Mouse (Mus musculus): Measurements from ENCODE around the gene Phf12. TPM values are rescaled to one million over a fixed set of nuclear protein-coding genes. Genes with fewer than 3 reads are reported as not detected.
"Not testable (repeated sequence)": the region's sequence is repeated elsewhere in the genome, so short reads cannot be mapped to it uniquely, and the experiment has no call there.

The Phf12 gene
- total RNA-seq, 1 experiment from 2014 or later: 43.9 TPM

- no peak for ATAC-seq (replicated peaks; ENCODE audit: insufficient number of reproducible peaks, low FRiP score, low TSS enrichment, poor library complexity, severe bottlenecking)
Measured at GRCm38 (mm10) chr11:78006446-78006845, 23.9 kb downstream of the Phf12 start.

GRCm38 (mm10) chr11:78019676-78020075 lies 37.1 kb downstream of the Phf12 start:
- ATAC-seq (replicated peaks; ENCODE audit: insufficient number of reproducible peaks, low FRiP score, low TSS enrichment, poor library complexity, severe bottlenecking): peak; percentile 86

GRCm38 (mm10) chr11:78023607-78024006 lies 41.1 kb downstream of the Phf12 start:
- peak; percentile 49; the same call in 1 of the 2 replicates for ATAC-seq (replicated peaks; ENCODE audit: insufficient number of reproducible peaks, low FRiP score, low TSS enrichment, poor library complexity, severe bottlenecking)

- ATAC-seq (replicated peaks; ENCODE audit: insufficient number of reproducible peaks, low FRiP score, low TSS enrichment, poor library complexity, severe bottlenecking): no peak
Measured at GRCm38 (mm10) chr11:78029240-78029639, 46.7 kb downstream of the Phf12 start.

- ATAC-seq (replicated peaks; ENCODE audit: insufficient number of reproducible peaks, low FRiP score, low TSS enrichment, poor library complexity, severe bottlenecking): no peak
Measured at GRCm38 (mm10) chr11:78030600-78030999, 48.0 kb downstream of the Phf12 start.

- ATAC-seq (replicated peaks; ENCODE audit: insufficient number of reproducible peaks, low FRiP score, low TSS enrichment, poor library complexity, severe bottlenecking): no peak
Measured at GRCm38 (mm10) chr11:78031389-78031788, 48.8 kb downstream of the Phf12 start.

GRCm38 (mm10) chr11:78031947-78032808 lies 49.6 kb downstream of the Phf12 start, which contains the start of gene Dhrs13:
Gene Dhrs13, plus strand, starts transcription at chr11:78032280.
- peak; percentile 62 for ATAC-seq (replicated peaks; ENCODE audit: insufficient number of reproducible peaks, low FRiP score, low TSS enrichment, poor library complexity, severe bottlenecking)

GRCm38 (mm10) chr11:78032809-78033195 lies 50.2 kb downstream of the Phf12 start:
- ATAC-seq (replicated peaks; ENCODE audit: insufficient number of reproducible peaks, low FRiP score, low TSS enrichment, poor library complexity, severe bottlenecking): no peak

- no peak for ATAC-seq (replicated peaks; ENCODE audit: insufficient number of reproducible peaks, low FRiP score, low TSS enrichment, poor library complexity, severe bottlenecking)
Measured at GRCm38 (mm10) chr11:78033931-78034617, 51.5 kb downstream of the Phf12 start.

GRCm38 (mm10) chr11:78036791-78037190 lies 54.2 kb downstream of the Phf12 start:
- ATAC-seq (replicated peaks; ENCODE audit: insufficient number of reproducible peaks, low FRiP score, low TSS enrichment, poor library complexity, severe bottlenecking): no peak

- peak; percentile 37; the same call in 1 of the 2 replicates for ATAC-seq (replicated peaks; ENCODE audit: insufficient number of reproducible peaks, low FRiP score, low TSS enrichment, poor library complexity, severe bottlenecking)
Measured at GRCm38 (mm10) chr11:78037831-78038752, 55.5 kb downstream of the Phf12 start, which contains the start of gene Flot2. Gene Flot2, plus strand, starts transcription at chr11:78037931.

GRCm38 (mm10) chr11:78040878-78041277 lies 58.3 kb downstream of the Phf12 start:
- ATAC-seq (replicated peaks; ENCODE audit: insufficient number of reproducible peaks, low FRiP score, low TSS enrichment, poor library complexity, severe bottlenecking): no peak

GRCm38 (mm10) chr11:78042290-78042870 lies 59.8 kb downstream of the Phf12 start:
- not testable (repeated sequence) for ATAC-seq (replicated peaks; ENCODE audit: insufficient number of reproducible peaks, low FRiP score, low TSS enrichment, poor library complexity, severe bottlenecking)

GRCm38 (mm10) chr11:78044758-78045251 lies 62.3 kb downstream of the Phf12 start:
- ATAC-seq (replicated peaks; ENCODE audit: insufficient number of reproducible peaks, low FRiP score, low TSS enrichment, poor library complexity, severe bottlenecking): 0 out of 2 replicates have a peak, but pooled peaks have one; percentile 17

- not testable (repeated sequence) for ATAC-seq (replicated peaks; ENCODE audit: insufficient number of reproducible peaks, low FRiP score, low TSS enrichment, poor library complexity, severe bottlenecking)
Measured at GRCm38 (mm10) chr11:78048637-78049036, 66.1 kb downstream of the Phf12 start.

- ATAC-seq (replicated peaks; ENCODE audit: insufficient number of reproducible peaks, low FRiP score, low TSS enrichment, poor library complexity, severe bottlenecking): no peak
Measured at GRCm38 (mm10) chr11:78053078-78053477, 70.5 kb downstream of the Phf12 start.

GRCm38 (mm10) chr11:78056946-78057345 lies 74.4 kb downstream of the Phf12 start:
- ATAC-seq (replicated peaks; ENCODE audit: insufficient number of reproducible peaks, low FRiP score, low TSS enrichment, poor library complexity, severe bottlenecking): no peak

Data from monocyte, adult 5-6 weeks (primary cell).